Mouse (Mus musculus) embryonic fibroblast, embryonic 13.5 days (primary cell): ENCODE measurements around the gene Emc9.
A peak's percentile ranks its signal among the peaks of the same experiment; 100 is the strongest.

ENCODE experiments used
- CTCF ChIP-seq: IDR thresholded peaks from 2 replicates; pipeline ENCODE4 v1.5.1; 2011; ENCODE audit warnings: mild to moderate bottlenecking, control low read depth, low read length, moderate library complexity, borderline replicate concordance; ENCODE audit not compliant: insufficient read depth
- POLR2A ChIP-seq: IDR thresholded peaks from 2 replicates; pipeline ENCODE4 v1.6.1; 2011; ENCODE audit warnings: low read depth, mild to moderate bottlenecking, control low read depth, low read length, moderate library complexity

DNA sequence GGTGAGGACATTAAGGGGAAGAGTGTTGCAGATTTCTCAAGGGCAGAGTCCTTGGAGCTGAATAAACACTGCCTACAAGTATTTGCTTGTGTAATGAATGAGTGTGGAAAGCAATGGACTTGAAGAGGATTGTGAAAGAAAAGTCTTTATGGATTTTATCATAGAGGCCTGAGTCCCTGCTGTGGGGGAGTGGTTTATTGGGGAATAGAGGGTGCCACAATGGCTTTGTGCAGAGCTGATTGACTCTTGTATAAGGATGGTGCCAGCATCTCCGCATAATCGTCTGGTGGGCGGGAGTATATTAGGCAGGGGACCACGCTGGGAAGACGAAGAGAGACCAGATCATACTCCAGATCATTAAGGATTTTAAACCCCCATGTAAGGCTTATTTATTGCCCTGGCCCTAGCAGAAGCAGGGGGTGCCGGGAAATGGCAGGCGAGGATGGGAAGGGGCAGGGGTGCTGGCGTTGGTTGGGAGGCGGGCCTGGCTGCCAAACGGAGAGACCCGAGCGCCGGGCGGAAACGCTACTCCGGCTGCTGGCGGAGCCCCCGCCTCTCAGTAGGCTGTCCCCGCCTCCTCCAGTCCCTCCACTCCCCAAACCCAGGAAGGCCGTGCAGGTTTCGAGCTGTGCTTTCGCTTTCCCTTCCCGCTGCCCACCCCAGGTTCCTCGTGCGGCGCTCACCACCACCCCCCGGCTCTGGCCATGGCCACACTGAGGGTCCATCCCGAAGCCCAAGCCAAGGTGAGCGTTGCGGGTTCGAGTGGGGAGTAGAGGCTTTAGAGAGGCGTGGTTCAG lies 7.0 kb downstream of the Emc9 start, which contains the start of gene Psme1:
- no peak for TF ChIP-seq CTCF
- peak; percentile 73 for TF ChIP-seq POLR2A
